Mouse (Mus musculus) embryonic facial prominence, embryonic 15.5 days (tissue): ENCODE results near the gene Rab3gap1. TPM values are rescaled to one million over a fixed set of nuclear protein-coding genes. Genes with fewer than 3 reads are reported as not detected.

Source experiments
- ATAC-seq: fragments of 200-750 bp; cut with Nextera tagmentation; 2 replicates; pipeline ENCODE4 v1.8.0; 2017; ENCODE audit warnings: low read depth, moderate TSS enrichment; ENCODE audit not compliant: insufficient number of reproducible peaks, low FRiP score, low TSS enrichment
- H3K27ac ChIP-seq: fragments of 300-500 bp; sonication (generic); replicated peaks from 2 replicates; pipeline ENCODE4 v1.5.1; 2015; ENCODE audit warnings: mild to moderate bottlenecking, inconsistent platforms
- H3K27me3 ChIP-seq: fragments of 300-500 bp; sonication (generic); 2 replicates; pipeline ENCODE4 v1.6.1; 2015; ENCODE audit warnings: inconsistent platforms
- H3K36me3 ChIP-seq: fragments of 300-500 bp; sonication (generic); 2 replicates; pipeline ENCODE4 v1.6.1; 2015; ENCODE audit warnings: mild to moderate bottlenecking, inconsistent platforms
- H3K4me1 ChIP-seq: fragments of 300-500 bp; sonication (generic); 2 replicates; pipeline ENCODE4 v1.6.1; 2015; ENCODE audit warnings: inconsistent platforms
- H3K4me2 ChIP-seq: fragments of 300-500 bp; sonication (generic); replicated peaks from 2 replicates; pipeline ENCODE4 v1.6.1; 2015; ENCODE audit warnings: mild to moderate bottlenecking, inconsistent platforms
- H3K4me3 ChIP-seq: fragments of 300-500 bp; sonication (generic); replicated peaks from 2 replicates; pipeline ENCODE4 v1.5.1; 2015; ENCODE audit warnings: mild to moderate bottlenecking, inconsistent platforms
- H3K9ac ChIP-seq: fragments of 300-500 bp; sonication (generic); 2 replicates; pipeline ENCODE4 v1.6.1; 2015; ENCODE audit warnings: inconsistent platforms
- H3K9me3 ChIP-seq: fragments of 300-500 bp; sonication (generic); replicated peaks from 2 replicates; pipeline ENCODE4 v1.6.1; 2016; ENCODE audit warnings: inconsistent platforms
- WGBS: fragments of 180-500 bp; shearing (Covaris S2); methylation state at CpG from one replicate; pipeline ENCODE4 v1.1.7; 2015; 5-methylcytosine and 5-hydroxymethylcytosine counted together
- polyA plus RNA-seq: library from polyadenylated mRNA; unstranded; fragments of >200 nt; fragmentation: Nextera tagmentation; extraction: Ambion mirVana; gene quantifications from 2 replicates; pipeline ENCODE4 v1.2.1, GENCODE M21; 2015

Rab3gap1 gene
- polyA plus RNA-seq, 1 experiment from 2014 or later, result 22.6 TPM

GRCm38 (mm10) chr1:127956524-127956923, 88.0 kb downstream of the Rab3gap1 start:
- H3K4me3 ChIP-seq, result no peak overlapping the region
- H3K4me2 ChIP-seq, result no peak overlapping the region
- no peak for ATAC-seq
- H3K4me1 ChIP-seq, result peaks cover 5% of the 10 kb centered on the region; the same call in 1 of the 2 replicates
- H3K9ac ChIP-seq, result no peak overlapping the region
- 85% methylated on average over 1 of the region's 1 CpGs for WGBS
- H3K9me3 ChIP-seq, result no peaks in the 10 kb centered on the region
- no peaks in the 10 kb centered on the region for H3K36me3 ChIP-seq
- no peaks in the 10 kb centered on the region for H3K27me3 ChIP-seq
- no peak overlapping the region for H3K27ac ChIP-seq

GRCm38 (mm10) chr1:127958801-127959200, 90.2 kb downstream of the Rab3gap1 start:
- 0 out of 2 replicates have a peak overlapping the region, but pooled peaks have one; percentile 29 for H3K27ac ChIP-seq

GRCm38 (mm10) chr1:127959312-127959718, 90.7 kb downstream of the Rab3gap1 start:
- Histone ChIP-seq H3K27me3 (no peaks in the 10 kb centered on the region), H3K4me3 (no peak overlapping the region), H3K4me2 (no peak overlapping the region), H3K27ac (no peak overlapping the region), H3K4me1 (peaks cover 5% of the 10 kb centered on the region; the same call in 1 of the 2 replicates), H3K9me3 (no peaks in the 10 kb centered on the region), H3K36me3 (no peaks in the 10 kb centered on the region), H3K9ac (no peak overlapping the region)
- no peak for ATAC-seq
- WGBS, result 60% methylated on average over 7 of the region's 7 CpGs

More at GRCm38 (mm10) chr1:127958801-127959200, 90.2 kb downstream of the Rab3gap1 start:
- Histone ChIP-seq H3K4me2 (no peak overlapping the region), H3K4me3 (no peak overlapping the region), H3K9me3 (no peaks in the 10 kb centered on the region), H3K9ac (no peak overlapping the region), H3K36me3 (no peaks in the 10 kb centered on the region), H3K4me1 (peaks cover 5% of the 10 kb centered on the region; the same call in 1 of the 2 replicates), H3K27me3 (no peaks in the 10 kb centered on the region)
- peak; percentile 34; the same call in 1 of the 2 replicates for ATAC-seq
- WGBS, result 41% methylated on average over 5 of the region's 5 CpGs

- no peaks in the 10 kb centered on the region for H3K9me3 ChIP-seq
- peaks cover 5% of the 10 kb centered on the region; the same call in 1 of the 2 replicates for H3K4me1 ChIP-seq
- no peaks in the 10 kb centered on the region for H3K36me3 ChIP-seq
- no peak for ATAC-seq
- H3K27ac ChIP-seq, result no peak overlapping the region
- H3K4me2 ChIP-seq, result no peak overlapping the region
- no peak overlapping the region for H3K9ac ChIP-seq
- H3K27me3 ChIP-seq, result no peaks in the 10 kb centered on the region
- WGBS, result 92% methylated on average over 1 of the region's 1 CpGs
- no peak overlapping the region for H3K4me3 ChIP-seq
Observed at GRCm38 (mm10) chr1:127961140-127961539, 92.6 kb downstream of the Rab3gap1 start.

- no peak overlapping the region for H3K9ac ChIP-seq
- 88% methylated on average over 3 of the region's 3 CpGs for WGBS
- H3K27me3 ChIP-seq, result no peaks in the 10 kb centered on the region
- ATAC-seq, result no peak
- H3K36me3 ChIP-seq, result no peaks in the 10 kb centered on the region
- H3K4me1 ChIP-seq, result peaks cover 5% of the 10 kb centered on the region; the same call in 1 of the 2 replicates
- H3K9me3 ChIP-seq, result no peaks in the 10 kb centered on the region
- H3K27ac ChIP-seq, result no peak overlapping the region
- no peak overlapping the region for H3K4me2 ChIP-seq
- H3K4me3 ChIP-seq, result no peak overlapping the region
Observed at GRCm38 (mm10) chr1:127963326-127963725, 94.8 kb downstream of the Rab3gap1 start.

GRCm38 (mm10) chr1:127970870-127971269, 102.3 kb downstream of the Rab3gap1 start:
- no peak for ATAC-seq
- H3K27me3 ChIP-seq, result no peaks in the 10 kb centered on the region
- peaks cover 2% of the 10 kb centered on the region; the same call in 1 of the 2 replicates for H3K4me1 ChIP-seq
- H3K9ac ChIP-seq, result no peak overlapping the region
- 69% methylated on average over 4 of the region's 4 CpGs for WGBS
- H3K36me3 ChIP-seq, result 0 out of 2 replicates have a peak, but pooled peaks cover 3% of the 10 kb centered on the region
- H3K27ac ChIP-seq, result no peak overlapping the region
- no peaks in the 10 kb centered on the region for H3K9me3 ChIP-seq
- no peak overlapping the region for H3K4me2 ChIP-seq
- H3K4me3 ChIP-seq, result no peak overlapping the region

GRCm38 (mm10) chr1:127974082-127974481, 105.5 kb downstream of the Rab3gap1 start:
- H3K4me2 ChIP-seq, result no peak overlapping the region
- 0 out of 2 replicates have a peak, but pooled peaks cover 3% of the 10 kb centered on the region for H3K36me3 ChIP-seq
- no peak overlapping the region for H3K4me3 ChIP-seq
- 86% methylated on average over 4 of the region's 4 CpGs for WGBS
- H3K9me3 ChIP-seq, result no peaks in the 10 kb centered on the region
- ATAC-seq, result no peak
- H3K4me1 ChIP-seq, result peaks cover 3% of the 10 kb centered on the region; the same call in 1 of the 2 replicates
- H3K9ac ChIP-seq, result no peak overlapping the region
- no peak overlapping the region for H3K27ac ChIP-seq
- no peaks in the 10 kb centered on the region for H3K27me3 ChIP-seq

GRCm38 (mm10) chr1:127975676-127976075, 107.1 kb downstream of the Rab3gap1 start:
- H3K27ac ChIP-seq, result 0 out of 2 replicates have a peak overlapping the region, but pooled peaks have one; percentile 4
- 72% methylated on average over 2 of the region's 2 CpGs for WGBS
- H3K27me3 ChIP-seq, result no peaks in the 10 kb centered on the region
- H3K4me3 ChIP-seq, result no peak overlapping the region
- no peaks in the 10 kb centered on the region for H3K9me3 ChIP-seq
- H3K4me2 ChIP-seq, result no peak overlapping the region
- H3K9ac ChIP-seq, result no peak overlapping the region
- H3K4me1 ChIP-seq, result peaks cover 3% of the 10 kb centered on the region; the same call in 1 of the 2 replicates
- ATAC-seq, result no peak
- 0 out of 2 replicates have a peak, but pooled peaks cover 3% of the 10 kb centered on the region for H3K36me3 ChIP-seq

GRCm38 (mm10) chr1:127976106-127976505, 107.5 kb downstream of the Rab3gap1 start:
- Histone ChIP-seq H3K4me1 (peaks cover 3% of the 10 kb centered on the region; the same call in 1 of the 2 replicates), H3K36me3 (0 out of 2 replicates have a peak, but pooled peaks cover 3% of the 10 kb centered on the region), H3K9ac (no peak overlapping the region), H3K27ac (0 out of 2 replicates have a peak overlapping the region, but pooled peaks have one; percentile 4), H3K9me3 (no peaks in the 10 kb centered on the region), H3K4me3 (no peak overlapping the region), H3K27me3 (no peaks in the 10 kb centered on the region), H3K4me2 (no peak overlapping the region)
- 80% methylated on average over 6 of the region's 6 CpGs for WGBS
- no peak for ATAC-seq

GRCm38 (mm10) chr1:127978125-127978524, 109.6 kb downstream of the Rab3gap1 start:
- H3K36me3 ChIP-seq, result no peaks in the 10 kb centered on the region
- ATAC-seq, result no peak
- H3K27ac ChIP-seq, result no peak overlapping the region
- peaks cover 3% of the 10 kb centered on the region; the same call in 1 of the 2 replicates for H3K4me1 ChIP-seq
- no peak overlapping the region for H3K9ac ChIP-seq
- 74% methylated on average over 1 of the region's 1 CpGs for WGBS
- H3K9me3 ChIP-seq, result no peaks in the 10 kb centered on the region
- no peak overlapping the region for H3K4me2 ChIP-seq
- H3K27me3 ChIP-seq, result no peaks in the 10 kb centered on the region
- no peak overlapping the region for H3K4me3 ChIP-seq

- Histone ChIP-seq H3K9ac (no peak overlapping the region), H3K9me3 (no peaks in the 10 kb centered on the region), H3K27ac (no peak overlapping the region), H3K4me2 (no peak overlapping the region), H3K27me3 (no peaks in the 10 kb centered on the region), H3K4me3 (no peak overlapping the region), H3K4me1 (no peaks in the 10 kb centered on the region), H3K36me3 (no peaks in the 10 kb centered on the region)
- WGBS, result 28% methylated on average over 2 of the region's 2 CpGs
- ATAC-seq, result no peak
Observed at GRCm38 (mm10) chr1:127980911-127981559, 112.5 kb downstream of the Rab3gap1 start.
